Comparison of ENCODE assay signal across 8 mouse cellular contexts in the genomic region with DNA sequence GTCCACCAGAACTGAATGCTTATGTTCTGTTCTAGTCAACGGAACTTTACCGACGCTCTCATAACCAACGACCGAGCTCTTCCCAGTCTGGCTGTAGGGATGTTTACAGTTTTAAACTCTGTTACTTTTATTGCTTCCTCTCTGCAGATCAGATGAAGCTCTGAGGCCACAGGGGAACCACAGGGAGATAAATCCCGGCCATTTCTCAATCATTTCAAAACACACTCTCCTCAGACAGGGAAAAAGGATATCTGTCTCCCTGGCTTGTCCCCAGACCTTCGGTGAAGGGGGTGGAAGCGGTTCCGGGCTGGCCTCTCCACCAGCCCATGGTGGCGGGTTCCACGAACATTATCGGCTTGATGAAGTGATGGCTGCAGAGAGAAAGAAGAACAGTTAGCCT. TPM values are rescaled to one million over a fixed set of nuclear protein-coding genes. Genes with fewer than 3 reads are reported as not detected.
DNase-seq lines count a peak whose midpoint lies in the region; ATAC-seq and TF ChIP-seq lines count a peak whose summit lies in the region.

No protein-coding gene starts in this region.

- peak overlapping the region; percentile 39; the same call in 1 of the 2 replicates for H3K9ac ChIP-seq in liver, postnatal 0 days (replicated peaks)

- no peaks in the 10 kb centered on the region for H3K9me3 ChIP-seq in G1E (replicated peaks)
- H3K9me3 ChIP-seq in liver, postnatal 0 days (ENCODE audit: low read length): no peaks in the 10 kb centered on the region

- intact Hi-C loops in heart, postnatal 14 days (cut with DNase I): no loop called here

- peak overlapping the region; percentile 57 for H3K4me2 ChIP-seq in liver, postnatal 0 days (ENCODE audit: low read depth, low read length)

- ATAC-seq in G1E (ENCODE audit: extremely low read depth, insufficient number of reproducible peaks, low FRiP score, poor library complexity, severe bottlenecking): no peak
- ATAC-seq in inflammation-experienced regulatory T-cells, adult 6 months: peak; percentile 9
- 0 out of 2 replicates have a peak, but pooled peaks have one; percentile 6 for ATAC-seq in liver, postnatal 0 days

- 25% methylated on average over 12 of the region's 12 CpGs for WGBS in liver, postnatal 0 days (ENCODE audit: insufficient replicate concordance)

- TF ChIP-seq CTCF in G1E (IDR thresholded peaks at IDR 0.05; ENCODE audit: low read depth, low read length): no peak
- TF ChIP-seq CTCF in liver, postnatal 0 days (IDR thresholded peaks at IDR 0.05; ENCODE audit: low read depth): no peak

- peaks cover 54% of the 10 kb centered on the region for H3K4me1 ChIP-seq in G1E (ENCODE audit: insufficient read depth, low read depth, low read length)
- peaks cover 31% of the 10 kb centered on the region for H3K4me1 ChIP-seq in liver, postnatal 0 days (ENCODE audit: insufficient read depth)

- no peaks in the 10 kb centered on the region for H3K27me3 ChIP-seq in G1E (ENCODE audit: insufficient read depth, low read length)
- no peaks in the 10 kb centered on the region for H3K27me3 ChIP-seq in liver, postnatal 0 days (ENCODE audit: insufficient read depth, low read length)

- peaks cover 52% of the 10 kb centered on the region for H3K36me3 ChIP-seq in G1E (replicated peaks)
- no peaks in the 10 kb centered on the region for H3K36me3 ChIP-seq in liver, postnatal 0 days (replicated peaks; ENCODE audit: insufficient read depth, low read length)

- peak overlapping the region; percentile 80 for H3K27ac ChIP-seq in liver, postnatal 0 days (ENCODE audit: low read depth)

- no peak for TF ChIP-seq EP300 in liver, postnatal 0 days (IDR thresholded peaks at IDR 0.05; ENCODE audit: low read depth)

- H3K4me3 ChIP-seq in G1E (ENCODE audit: low read depth, low read length): peak overlapping the region; percentile 64; the same call in 1 of the 2 replicates
- no peak overlapping the region for H3K4me3 ChIP-seq in liver, postnatal 0 days (ENCODE audit: low read depth, low read length)

- DNase-seq in heart, adult 11 months: peak; percentile 92
- DNase-seq in heart, postnatal 14 days: no peak
- DNase-seq in G1E (ENCODE audit: low spot score): peak; percentile 36
- DNase-seq in liver, postnatal 0 days: no peak
- DNase-seq in cerebellum, adult 8-10 months: no peak
- DNase-seq in ovary, postnatal 14 days (ENCODE audit: low spot score): no peak
- no peak for DNase-seq in adrenal gland, adult 18-20 months (ENCODE audit: low spot score in 2 of 2)

RNA-seq across cellular contexts. Expression of a gene that starts 59.3 kb away (rescaled TPM):
- total RNA-seq in heart, postnatal 14 days (2021): 10 to 100 TPM; 16.2 to 20.1 TPM
- total RNA-seq in G1E (2014; fragmentation: Nextera tagmentation) (71.9 and 98.5 TPM in 2 replicates), G1E (2017) (12.3 and 13.6 TPM in 2 replicates)
- polyA plus RNA-seq in G1E (2012): 25.6 and 34.4 TPM in 2 replicates
- 10 to 100 TPM in 2 of 3 experiments, 1 to 10 TPM in 1; 8.7 to 24.0 (median 21.0) TPM for polyA plus RNA-seq in inflammation-experienced regulatory T-cells, adult 6 months (2017; shearing (Covaris generic))
- polyA plus RNA-seq in liver, postnatal 0 days (2015; fragmentation: Nextera tagmentation; extraction: Ambion mirVana): 4.1 and 5.4 TPM in 2 replicates
- total RNA-seq in adrenal gland, adult 18-20 months (2021): 10 to 100 TPM; 20.5 to 24.9 TPM

Comparison
In these comparisons a context has a peak if more than half of its experiments do, and no peak if none do; other contexts are left out.
1. DNase-seq: peak in heart, adult 11 months (single experiment) and G1E (single experiment); none in heart, postnatal 14 days (0 of 2), liver, postnatal 0 days (single experiment), cerebellum, adult 8-10 months (single experiment), ovary, postnatal 14 days (single experiment) and adrenal gland, adult 18-20 months (0 of 2).